Mouse (Mus musculus) stomach, postnatal 0 days (tissue): ENCODE results near the gene Nop58.

ENCODE experiments used
- CTCF ChIP-seq: IDR thresholded peaks from 2 replicates; pipeline ENCODE4 v1.5.1; 2016; ENCODE audit warnings: antibody characterized with exemption, low read depth, mild to moderate bottlenecking, moderate library complexity
- EP300 ChIP-seq: optimal IDR thresholded peaks from 2 replicates; pipeline ENCODE3; 2016; ENCODE audit warnings: antibody characterized with exemption

GRCm38 (mm10) chr1:59669962-59670630, 14.7 kb upstream of the Nop58 start:
- TF ChIP-seq EP300: no peak
- no peak for TF ChIP-seq CTCF
